Mouse (Mus musculus): Measurements from ENCODE around the gene Igf1r.

Igf1r gene

DNA sequence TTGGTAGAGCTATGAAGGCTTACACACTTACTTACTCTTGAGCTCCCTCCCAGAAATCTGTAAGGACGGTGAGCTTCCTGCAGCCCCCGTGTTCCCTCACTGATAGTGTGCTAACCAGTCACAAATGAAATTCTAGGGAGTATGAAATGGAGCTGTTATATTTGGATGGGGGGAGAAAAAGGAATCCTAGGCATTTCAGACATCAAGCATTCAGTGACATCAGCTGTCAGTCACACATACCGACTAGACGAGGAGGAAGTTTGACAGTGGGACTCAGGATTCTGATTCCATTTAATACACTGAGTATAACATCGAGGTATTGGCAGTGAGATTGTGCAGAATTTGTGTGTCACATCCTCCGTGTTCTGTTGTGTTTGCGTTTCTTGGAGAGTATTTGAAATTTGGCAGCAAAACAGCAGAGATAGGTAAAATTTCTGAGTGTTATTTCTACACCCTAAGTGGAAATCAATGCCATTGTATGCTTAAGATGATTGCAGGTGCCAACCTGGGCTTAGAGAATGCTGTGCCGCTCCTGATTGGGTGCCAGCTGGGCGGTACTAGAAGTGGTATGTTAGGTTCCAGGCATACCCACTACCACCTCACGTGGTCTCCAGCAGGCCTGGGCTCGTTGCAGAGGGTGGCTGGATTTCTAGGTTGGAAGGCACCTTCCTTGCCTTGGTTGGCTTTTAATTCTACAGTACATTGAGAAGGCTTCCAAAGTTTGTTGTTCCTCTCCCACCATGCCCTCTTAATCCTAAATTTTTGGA lies 187.6 kb downstream of the Igf1r start:
- ChIA-PET POLR2A (interaction anchor here in 3 of 4 experiments (0.6 to 2.2 kb wide), 4 partner anchors 10 to 484 kb away, joined by 4 to 8 read pairs (median 5); no protein-coding TSS in a partner anchor), CTCF (interaction anchor here in 3 of 4 experiments (0.5 to 1.1 kb wide), 3 partner anchors 11 to 1810 kb away, joined by 3 to 4 read pairs (median 3); no protein-coding TSS in a partner anchor)

DNA sequence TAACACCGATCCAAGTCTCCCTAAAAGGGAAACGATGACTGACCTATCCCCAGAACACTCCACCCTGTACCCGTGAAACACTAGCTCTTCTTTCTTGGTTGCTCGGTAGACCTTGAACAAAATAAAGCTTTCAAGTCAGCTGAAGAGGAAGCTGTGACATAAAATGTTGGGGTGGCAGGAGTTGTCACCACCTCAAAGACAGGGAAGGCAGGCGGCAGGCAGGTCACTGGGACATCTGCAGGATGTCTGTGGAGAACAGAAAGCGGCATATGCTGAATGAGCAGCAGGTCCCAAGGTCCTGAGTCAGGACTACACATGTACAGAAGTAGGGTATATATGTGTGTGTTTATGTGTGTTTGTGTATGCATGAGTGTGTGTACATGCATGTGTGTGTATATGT lies 191.6 kb downstream of the Igf1r start:
- ChIA-PET POLR2A (interaction anchor here in 1 of 4 experiments (0.5 kb wide), 1 partner anchor 167 kb away, joined by 3 read pairs; no protein-coding TSS in a partner anchor), CTCF (no interaction called here)

DNA sequence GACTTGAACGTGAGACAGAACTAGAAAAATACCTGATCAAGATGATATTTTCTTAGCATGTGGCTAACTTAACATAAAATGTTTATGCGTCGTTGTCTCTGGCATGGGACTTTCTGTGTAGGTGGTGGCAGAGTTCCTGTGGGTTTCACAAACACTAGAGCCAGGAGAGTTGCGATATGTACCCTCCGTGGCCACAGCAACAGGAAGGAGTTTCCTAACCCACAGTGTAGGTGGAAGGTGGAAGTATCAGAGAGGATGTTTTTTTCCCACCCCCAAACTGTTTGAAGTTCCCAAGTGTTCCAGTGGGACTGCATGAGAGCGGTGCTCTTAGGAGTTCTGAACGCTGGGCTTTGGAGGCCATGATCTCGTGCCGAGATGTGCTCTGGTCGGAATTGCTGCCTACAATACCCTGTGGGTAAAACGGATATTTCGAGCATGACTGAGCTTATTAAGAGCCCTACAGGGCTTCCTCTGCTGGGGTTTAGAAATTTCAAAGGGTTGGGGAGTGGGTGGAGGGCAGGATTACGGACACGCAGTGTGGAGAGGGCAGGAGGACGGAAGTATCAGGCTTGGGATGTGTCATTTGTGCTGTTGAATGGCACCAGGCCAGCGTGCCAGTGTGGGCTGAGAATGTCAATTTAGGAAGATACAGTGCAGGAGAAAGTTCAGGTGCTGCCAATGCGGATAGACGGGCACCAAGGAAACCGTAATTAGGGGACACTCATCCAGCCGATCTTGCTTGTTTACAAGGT lies 195.8 kb downstream of the Igf1r start:
- POLR2A ChIA-PET = interaction anchor here in 1 of 4 experiments (1.0 kb wide), 1 partner anchor 36 kb away, joined by 4 read pairs; no protein-coding TSS in a partner anchor
- CTCF ChIA-PET = interaction anchor here in 1 of 4 experiments (0.6 kb wide), 1 partner anchor 1432 kb away, joined by 3 read pairs; no protein-coding TSS in a partner anchor

DNA sequence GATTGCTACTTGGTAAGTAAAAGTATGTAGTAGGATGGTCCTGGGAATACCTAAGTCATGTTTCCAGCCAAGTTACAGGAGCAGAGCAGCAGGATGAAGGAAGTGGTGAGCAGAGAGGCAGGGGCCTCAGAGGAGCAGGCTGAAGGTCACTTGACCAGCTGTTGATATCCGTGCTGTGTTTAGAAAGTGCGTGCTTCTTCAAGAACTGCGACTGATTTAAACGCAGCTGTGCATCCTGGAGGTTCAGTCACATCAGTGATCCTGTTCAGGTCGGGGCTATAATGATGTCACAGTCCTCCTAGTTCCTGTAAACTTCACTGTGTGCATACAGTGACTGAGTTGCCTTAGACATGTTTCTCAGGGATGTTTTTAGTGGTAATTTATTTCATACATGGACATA lies 199.3 kb downstream of the Igf1r start:
- POLR2A ChIA-PET = interaction anchor here in 2 of 4 experiments (0.6 kb wide), 2 partner anchors 16 to 207 kb away, joined by 3 read pairs; no protein-coding TSS in a partner anchor
- CTCF ChIA-PET = interaction anchor here in 2 of 4 experiments (0.6 kb wide), 2 partner anchors 155 to 1763 kb away, joined by 3 read pairs; partner anchors contain the start of gene Lrrk1 (in 1 of the 2)

DNA sequence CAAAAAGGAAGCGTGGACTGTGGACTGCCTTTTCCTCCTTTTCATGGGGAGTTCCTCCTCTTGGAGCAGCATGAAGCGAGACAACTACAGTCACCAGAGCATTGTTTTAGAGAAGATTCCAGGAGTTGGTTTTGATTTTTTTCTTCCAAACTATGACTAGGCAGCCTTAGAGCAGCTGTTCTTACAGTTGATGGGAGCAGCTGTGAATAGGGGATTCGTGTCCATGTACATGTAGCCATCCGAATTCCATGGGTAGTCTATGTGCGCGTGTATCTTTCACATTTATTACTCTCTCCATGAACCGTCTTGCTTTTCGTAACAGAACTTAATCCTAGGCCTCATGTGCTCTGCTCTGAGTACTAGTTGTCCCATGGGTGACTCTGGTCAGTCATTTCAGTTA lies 199.8 kb downstream of the Igf1r start:
- ChIA-PET CTCF (no interaction called here), POLR2A (interaction anchor here in 1 of 4 experiments (0.7 kb wide), 1 partner anchor 1399 kb away, joined by 3 read pairs; no protein-coding TSS in a partner anchor)

DNA sequence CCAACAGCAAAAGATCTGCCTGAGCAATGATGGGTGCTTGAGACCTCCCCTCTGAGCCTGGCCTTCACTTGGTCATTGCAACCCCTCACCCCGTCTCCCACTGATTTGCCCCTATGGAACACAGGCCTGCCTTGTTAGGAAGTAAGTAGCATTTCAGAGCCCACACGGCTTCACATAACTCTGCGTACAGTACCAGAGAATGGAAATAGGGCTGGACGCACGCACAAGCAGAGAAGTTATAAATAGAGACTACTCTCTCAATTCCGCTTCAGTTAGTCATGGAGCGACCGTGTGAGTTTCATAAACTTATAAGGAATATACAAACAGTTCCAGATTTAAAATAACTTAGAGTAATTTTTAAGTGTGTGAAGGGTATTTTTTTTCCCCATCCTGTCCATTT lies 200.6 kb downstream of the Igf1r start:
- POLR2A ChIA-PET = no interaction called here
- CTCF ChIA-PET = no interaction called here

DNA sequence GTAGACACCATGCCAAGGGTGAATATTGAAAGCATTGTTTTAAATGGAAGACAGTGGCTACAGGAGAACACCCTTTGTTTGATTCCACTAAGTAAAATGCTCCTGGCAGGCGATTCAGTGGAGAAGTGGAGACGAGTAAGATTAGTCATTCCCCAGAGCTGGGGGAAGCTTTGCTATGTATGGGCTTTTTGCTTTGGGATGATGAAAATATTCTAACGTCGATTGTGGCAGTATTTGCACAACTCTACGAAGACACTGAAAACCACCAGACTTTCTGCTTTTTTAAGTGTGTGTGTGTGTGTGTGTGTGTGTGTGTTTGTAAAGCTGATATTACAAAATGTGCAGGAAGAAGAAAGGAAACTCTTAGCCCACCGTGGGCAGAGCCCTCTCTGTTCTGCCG lies 202.0 kb downstream of the Igf1r start:
- CTCF ChIA-PET = interaction anchor here in 2 of 4 experiments (0.5 to 1.2 kb wide), 2 partner anchors 25 to 148 kb away, joined by 3 read pairs; no protein-coding TSS in a partner anchor
- POLR2A ChIA-PET = interaction anchor here in 2 of 4 experiments (0.6 to 1.6 kb wide), 4 partner anchors 26 to 337 kb away, joined by 3 to 4 read pairs (median 3); no protein-coding TSS in a partner anchor

DNA sequence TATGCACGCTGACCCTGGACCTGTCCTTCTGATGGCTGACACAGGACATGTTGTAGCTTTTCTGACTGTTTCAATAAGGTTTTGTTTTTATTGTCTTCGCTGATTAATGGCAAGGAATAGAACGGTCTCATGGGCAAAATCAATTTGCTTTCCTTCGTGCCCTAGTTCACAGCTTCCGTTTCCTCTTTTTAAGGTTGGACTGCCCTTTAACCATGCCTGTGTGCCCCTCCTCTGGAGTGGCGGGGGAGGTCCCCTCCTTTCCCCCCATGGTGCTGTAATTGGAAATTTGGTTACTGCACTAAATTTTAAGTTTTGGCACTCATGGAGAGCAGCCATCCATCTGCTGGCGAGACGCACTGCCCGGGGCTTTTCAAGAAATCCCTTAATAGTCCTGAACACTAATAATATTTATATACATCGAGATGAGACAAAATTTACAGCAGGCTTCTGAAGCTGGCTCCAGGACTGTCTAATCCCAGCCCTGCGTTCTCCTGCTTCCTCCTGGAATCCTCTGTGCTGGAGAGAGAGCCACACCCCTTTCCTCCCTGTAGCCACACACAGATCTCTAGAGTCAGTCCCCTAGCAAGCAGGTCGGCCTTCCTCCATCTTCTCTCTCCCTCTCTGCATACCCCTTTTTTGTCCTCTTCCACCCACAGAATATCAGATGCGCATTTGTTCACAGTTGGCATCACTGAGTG lies 207.6 kb downstream of the Igf1r start:
- CTCF ChIA-PET = no interaction called here
- POLR2A ChIA-PET = interaction anchor here in 2 of 4 experiments (0.7 to 1.0 kb wide), 2 partner anchors 19 to 23 kb away, joined by 3 to 4 read pairs; no protein-coding TSS in a partner anchor

DNA sequence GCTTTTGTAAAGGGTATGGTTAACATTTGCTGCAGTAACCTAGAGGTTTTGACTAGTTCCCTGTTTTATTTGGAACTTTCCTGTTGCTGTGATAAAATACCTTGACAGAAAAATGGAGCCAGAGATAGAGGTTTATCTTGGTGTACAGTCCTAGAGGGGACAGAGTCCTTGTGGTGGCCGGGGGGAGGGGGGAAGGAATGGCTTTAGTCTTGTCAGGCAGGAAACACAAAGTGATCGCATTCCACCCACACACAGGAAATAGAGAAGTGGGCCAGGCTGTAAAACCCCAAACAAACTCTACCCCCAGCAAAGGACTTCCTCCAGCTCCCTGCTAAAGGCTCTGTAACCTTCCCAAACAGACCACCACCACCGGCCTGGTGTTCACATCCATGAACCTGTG lies 211.4 kb downstream of the Igf1r start:
- CTCF ChIA-PET = interaction anchor here in 1 of 4 experiments (0.6 kb wide), 1 partner anchor 34 kb away, joined by 3 read pairs; no protein-coding TSS in a partner anchor
- POLR2A ChIA-PET = interaction anchor here in 1 of 4 experiments (0.8 kb wide), 1 partner anchor 212 kb away, joined by 3 read pairs; no protein-coding TSS in a partner anchor

DNA sequence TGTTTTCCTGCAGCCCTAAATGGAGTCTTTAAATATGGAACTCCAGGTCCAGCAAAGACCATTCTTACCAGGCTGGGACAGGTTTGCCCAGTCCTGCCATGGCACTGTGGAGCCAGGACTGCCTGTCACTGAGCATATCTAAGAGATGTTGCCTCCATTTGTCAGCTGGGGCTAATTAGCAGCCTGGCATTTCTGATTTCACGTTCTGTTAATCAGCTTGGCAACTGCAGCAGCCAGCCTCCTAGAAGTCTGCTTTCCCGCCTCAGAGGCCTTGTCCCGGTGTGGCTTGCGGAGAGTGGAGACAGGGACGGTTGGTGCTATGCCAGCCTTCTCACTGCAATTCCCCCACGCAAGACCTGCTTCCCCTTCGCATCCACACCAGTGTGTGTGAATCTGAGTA lies 220.1 kb downstream of the Igf1r start:
- POLR2A ChIA-PET = interaction anchor here in 1 of 4 experiments (0.9 kb wide), 1 partner anchor 9 kb away, joined by 3 read pairs; no protein-coding TSS in a partner anchor
- CTCF ChIA-PET = no interaction called here

DNA sequence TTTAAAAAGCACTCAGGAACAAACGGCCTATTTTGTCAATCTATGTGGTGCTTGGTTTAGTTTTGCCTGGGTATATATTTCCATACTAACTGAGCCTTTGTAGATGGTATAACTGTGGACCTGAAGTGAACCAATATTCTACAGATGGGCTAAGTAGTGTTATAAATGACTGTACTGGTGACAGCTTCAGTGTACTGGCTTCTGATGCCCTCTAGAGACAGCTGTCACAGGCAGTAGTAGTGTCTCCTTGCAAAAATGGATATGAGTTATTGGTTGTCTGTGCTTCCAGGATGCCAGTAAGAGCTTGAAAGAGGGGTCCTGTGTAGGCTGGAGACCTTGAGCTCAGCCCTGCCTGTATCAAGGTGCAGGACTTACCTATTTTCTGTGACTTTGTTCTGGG lies 227.0 kb downstream of the Igf1r start:
- POLR2A ChIA-PET = interaction anchor here in 2 of 4 experiments (0.7 kb wide), 2 partner anchors 9 to 68 kb away, joined by 3 read pairs; no protein-coding TSS in a partner anchor
- CTCF ChIA-PET = interaction anchor here in 1 of 4 experiments (0.5 to 0.7 kb wide), 2 partner anchors 51 to 162 kb away, joined by 5 to 7 read pairs; no protein-coding TSS in a partner anchor

DNA sequence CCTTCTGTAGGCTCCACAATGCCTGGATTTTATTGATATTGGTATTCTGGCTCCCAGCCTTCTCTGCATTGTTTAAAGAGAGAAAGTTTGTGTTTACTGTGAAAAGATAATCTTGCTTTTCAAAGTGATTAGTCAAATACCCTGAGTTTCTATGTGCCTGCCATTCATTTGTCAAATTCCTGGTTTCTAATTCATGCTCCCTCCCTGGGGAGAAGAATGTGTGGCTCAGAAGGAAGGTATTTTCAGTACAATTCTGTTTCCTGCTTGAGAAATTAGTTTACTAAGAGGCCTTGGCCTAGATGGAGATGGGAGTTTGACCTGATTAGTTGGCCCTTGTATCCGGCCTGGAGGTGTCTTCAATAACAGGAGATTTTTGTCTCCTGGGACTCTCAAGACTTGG lies 228.5 kb downstream of the Igf1r start:
- ChIA-PET POLR2A (interaction anchor here in 1 of 4 experiments (1.6 kb wide), 1 partner anchor 22 kb away, joined by 4 read pairs; no protein-coding TSS in a partner anchor), CTCF (no interaction called here)

DNA sequence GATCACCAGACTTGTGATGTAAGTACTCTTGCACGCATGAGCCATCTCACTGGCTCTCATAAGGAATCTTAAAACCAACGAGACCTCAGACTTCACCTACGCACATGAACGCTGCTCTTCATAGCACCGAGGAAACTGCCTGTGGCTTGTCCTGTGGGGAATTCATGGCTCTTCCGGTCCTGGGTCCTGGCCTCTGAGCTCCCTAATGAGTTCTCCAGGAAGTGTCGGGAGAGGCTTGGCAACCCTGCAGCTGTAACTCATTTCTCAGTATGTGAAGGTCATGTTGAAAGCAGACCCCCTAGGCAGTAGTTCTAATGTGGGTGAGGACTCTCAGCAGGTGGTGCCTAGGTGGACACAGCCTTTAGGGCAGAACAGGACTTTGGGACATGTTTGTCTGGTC lies 229.4 kb downstream of the Igf1r start:
- ChIA-PET CTCF (no interaction called here), POLR2A (interaction anchor here in 3 of 4 experiments (0.7 to 2.9 kb wide), 8 partner anchors 8 to 476 kb away, joined by 3 to 9 read pairs (median 4); no protein-coding TSS in a partner anchor)

DNA sequence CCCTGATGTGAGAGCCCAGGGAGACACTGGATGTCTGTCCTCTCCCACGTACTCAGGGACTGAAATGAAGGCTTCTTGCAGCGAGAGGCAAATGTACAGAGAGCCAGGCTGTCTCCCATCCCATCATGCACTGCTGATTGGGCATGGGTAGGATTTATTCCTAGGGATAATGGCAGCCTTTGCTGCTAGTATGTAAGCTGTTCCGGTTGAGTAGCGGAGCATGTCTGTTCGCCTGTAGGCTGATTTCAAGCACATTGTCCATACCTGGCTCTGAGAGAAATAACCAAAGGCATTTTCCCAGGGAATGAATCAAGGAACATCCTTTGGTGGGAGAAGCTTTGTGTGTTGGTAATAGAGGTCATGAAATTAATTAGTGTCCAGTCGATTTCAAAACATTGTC lies 230.1 kb downstream of the Igf1r start:
- POLR2A ChIA-PET = interaction anchor here (0.5 to 2.9 kb wide), 13 partner anchors 9 to 477 kb away, joined by 3 to 9 read pairs (median 4); no protein-coding TSS in a partner anchor
- CTCF ChIA-PET = interaction anchor here in 1 of 4 experiments (0.7 kb wide), 1 partner anchor 120 kb away, joined by 3 read pairs; no protein-coding TSS in a partner anchor

DNA sequence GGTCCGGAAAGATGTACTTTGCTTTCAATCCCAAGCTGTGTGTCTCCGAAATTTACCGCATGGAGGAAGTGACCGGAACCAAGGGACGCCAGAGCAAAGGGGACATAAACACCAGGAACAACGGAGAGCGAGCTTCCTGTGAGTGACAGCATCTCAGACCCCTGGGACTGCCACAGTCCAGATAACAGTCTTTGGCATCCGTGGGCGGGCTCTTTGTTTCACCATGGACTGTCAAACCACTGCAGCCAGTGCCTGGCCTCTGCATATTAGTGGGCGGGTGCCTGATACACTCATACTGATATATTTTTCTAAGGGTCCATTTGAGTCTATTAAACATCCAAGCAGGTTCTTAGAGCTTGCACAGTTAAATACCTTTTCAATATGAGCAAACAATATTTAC lies 230.8 kb downstream of the Igf1r start:
- ChIA-PET CTCF (interaction anchor here in 1 of 4 experiments (0.7 kb wide), 1 partner anchor 119 kb away, joined by 3 read pairs; no protein-coding TSS in a partner anchor), POLR2A (interaction anchor here in 2 of 4 experiments (0.6 to 2.9 kb wide), 8 partner anchors 15 to 81 kb away, joined by 3 to 9 read pairs (median 3); no protein-coding TSS in a partner anchor)

DNA sequence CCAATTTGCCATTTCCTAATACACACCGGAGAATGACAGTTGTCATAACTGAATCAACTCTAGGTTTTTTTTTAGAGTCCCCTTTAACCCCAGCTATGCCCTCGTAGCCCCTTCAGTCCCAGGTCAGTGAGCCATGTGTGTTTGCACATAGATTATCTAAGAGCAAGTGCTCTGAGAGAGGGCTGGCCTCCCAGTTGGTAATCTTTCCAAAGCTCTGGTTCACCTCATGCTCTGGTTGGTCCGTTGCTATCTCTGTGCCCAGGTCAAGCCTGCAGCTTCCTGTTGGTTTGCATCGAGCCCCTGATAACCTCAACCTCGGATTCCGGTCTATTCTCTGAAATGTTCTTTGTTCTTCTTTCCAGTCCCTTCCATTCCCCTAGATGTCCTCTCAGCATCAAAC lies 236.6 kb downstream of the Igf1r start:
- ChIA-PET CTCF (no interaction called here), POLR2A (interaction anchor here in 1 of 4 experiments (0.6 kb wide), 1 partner anchor 10 kb away, joined by 3 read pairs; no protein-coding TSS in a partner anchor)

DNA sequence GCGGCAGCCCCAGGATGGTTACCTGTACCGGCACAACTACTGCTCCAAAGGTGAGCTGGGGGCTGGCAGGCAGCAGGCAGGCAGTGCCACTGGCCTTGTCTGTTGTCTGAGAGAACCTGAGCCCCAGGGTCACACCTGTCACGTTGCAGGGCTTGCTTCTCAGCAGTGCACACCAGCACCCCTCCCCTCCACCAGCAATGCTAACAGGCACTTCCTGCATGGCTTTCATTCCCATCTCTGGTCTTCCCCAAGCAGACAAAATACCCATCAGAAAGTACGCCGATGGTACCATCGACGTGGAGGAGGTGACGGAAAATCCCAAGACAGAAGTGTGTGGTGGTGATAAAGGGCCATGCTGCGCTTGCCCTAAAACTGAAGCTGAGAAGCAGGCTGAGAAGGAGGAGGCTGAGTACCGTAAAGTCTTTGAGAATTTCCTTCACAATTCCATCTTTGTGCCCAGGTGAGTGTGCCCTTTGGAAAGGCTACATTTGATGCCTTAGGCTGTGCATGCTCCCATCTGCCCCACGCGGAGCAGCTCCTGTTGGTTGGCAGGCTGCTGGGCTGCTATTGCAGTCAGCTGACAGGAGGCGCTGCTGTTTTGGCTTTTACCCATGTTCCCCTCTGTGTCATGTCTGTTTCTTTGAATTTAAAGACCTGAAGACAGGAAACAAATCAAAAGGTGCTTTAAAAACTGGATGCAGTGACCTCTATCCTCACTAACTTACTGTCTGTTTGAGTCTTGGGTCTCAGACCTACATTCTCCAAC lies 237.2 kb downstream of the Igf1r start:
- POLR2A ChIA-PET = no interaction called here
- CTCF ChIA-PET = interaction anchor here in 3 of 4 experiments (0.6 to 0.9 kb wide), 3 partner anchors 21 to 180 kb away, joined by 3 to 4 read pairs (median 3); no protein-coding TSS in a partner anchor
